Mouse (Mus musculus) bone marrow macrophage, adult 2 months (primary cell): ENCODE data around the gene Prkn. TPM values are rescaled to one million over a fixed set of nuclear protein-coding genes. Genes with fewer than 3 reads are reported as not detected.
"Not testable (repeated sequence)": the region's sequence is repeated elsewhere in the genome, so short reads cannot be mapped to it uniquely, and the experiment has no call there.

Experiments
- H3K27ac ChIP-seq: 2 replicates; pipeline ENCODE4 v1.5.1; 2012; ENCODE audit warnings: low read depth, low read length; ENCODE audit not compliant: insufficient read depth
- H3K4me1 ChIP-seq: 2 replicates; pipeline ENCODE4 v1.6.1; 2012; ENCODE audit warnings: low read length; ENCODE audit not compliant: control insufficient read depth, insufficient read depth
- H3K4me3 ChIP-seq: 2 replicates; pipeline ENCODE4 v1.5.1; 2012; ENCODE audit warnings: mild to moderate bottlenecking, low read length, moderate library complexity; ENCODE audit not compliant: insufficient read depth
- CTCF ChIP-seq: IDR thresholded peaks from 2 replicates; pipeline ENCODE4 v1.5.1; 2012; ENCODE audit warnings: low read depth, mild to moderate bottlenecking, low read length, moderate library complexity
- POLR2A ChIP-seq: IDR thresholded peaks from 2 replicates; pipeline ENCODE4 v1.6.1; 2012; ENCODE audit warnings: mild to moderate bottlenecking, low read depth, low read length, borderline replicate concordance
- polyA plus RNA-seq: library from polyadenylated mRNA; stranded (reverse); fragments of >200 nt; gene quantifications from 2 replicates; pipeline ENCODE4 v1.2.4, GENCODE M21; 2012; ENCODE audit not compliant: missing spikeins, insufficient read depth, insufficient read length

Gene Prkn
- polyA plus RNA-seq, 1 experiment, result 9.9 TPM

DNA sequence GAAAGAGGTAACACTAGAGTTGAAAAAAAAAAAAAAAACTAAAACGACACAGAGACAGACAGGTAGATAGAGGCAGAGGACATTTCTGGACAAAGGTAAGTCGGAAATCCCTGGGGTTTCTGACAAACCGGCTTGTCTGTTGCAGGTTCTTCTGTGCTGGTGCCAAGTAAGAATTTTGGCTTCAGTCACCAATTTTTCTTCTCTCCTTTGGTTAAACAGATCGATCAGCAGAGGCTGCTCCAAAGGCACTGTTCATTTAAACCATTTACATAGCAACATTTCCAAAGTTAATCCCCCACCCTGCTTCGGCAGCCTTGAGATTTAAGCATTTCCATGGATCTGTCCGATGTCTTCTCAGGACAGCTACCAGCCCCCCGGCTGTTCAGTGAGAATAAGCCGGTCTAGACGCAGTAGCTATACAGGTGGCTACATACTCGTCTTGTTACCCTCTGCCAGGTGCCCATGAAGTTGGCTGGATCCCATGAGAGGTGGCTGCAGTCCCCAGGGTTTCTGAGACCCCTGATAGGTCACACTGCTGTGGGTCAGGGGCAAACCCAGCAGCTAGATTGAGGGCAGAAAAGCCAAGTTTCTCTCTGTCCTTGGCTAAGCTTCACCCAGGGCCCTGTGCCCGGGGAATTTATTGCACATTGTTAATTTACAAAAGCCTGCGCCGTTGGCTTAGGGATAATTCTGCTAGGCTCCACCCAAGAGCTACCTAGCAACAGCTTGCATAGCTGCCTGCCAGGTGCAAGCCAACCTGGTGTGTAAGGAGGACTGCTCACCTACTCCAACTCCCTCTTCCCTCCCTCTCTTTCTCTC is 1133.0 kb downstream of the Prkn start:
- Histone ChIP-seq H3K27ac (no peak overlapping the region), H3K4me1 (no peaks in the 10 kb centered on the region), H3K4me3 (no peak overlapping the region)
- TF ChIP-seq CTCF (no peak), POLR2A (no peak)

- no peak overlapping the region for H3K27ac ChIP-seq
- TF ChIP-seq CTCF (no peak; the same call in 1 of the 2 replicates), POLR2A (no peak)
- H3K4me3 ChIP-seq, result no peak overlapping the region
- no peaks in the 10 kb centered on the region for H3K4me1 ChIP-seq
Measured at GRCm38 (mm10) chr17:11975062-11975607, 1135.0 kb downstream of the Prkn start.

- no peak for TF ChIP-seq CTCF
- no peak for TF ChIP-seq POLR2A
- no peak overlapping the region for H3K4me3 ChIP-seq
Measured at GRCm38 (mm10) chr17:11978260-11978821, 1138.2 kb downstream of the Prkn start.

GRCm38 (mm10) chr17:11981666-11982065 is 1141.5 kb downstream of the Prkn start:
- TF ChIP-seq POLR2A (no peak), CTCF (no peak)
- no peak overlapping the region for H3K4me3 ChIP-seq
- H3K27ac ChIP-seq, result no peak overlapping the region
- H3K4me1 ChIP-seq, result no peaks in the 10 kb centered on the region

More at GRCm38 (mm10) chr17:11978260-11978821, 1138.2 kb downstream of the Prkn start:
- H3K4me1 ChIP-seq, result no peaks in the 10 kb centered on the region
- H3K27ac ChIP-seq, result no peak overlapping the region

DNA sequence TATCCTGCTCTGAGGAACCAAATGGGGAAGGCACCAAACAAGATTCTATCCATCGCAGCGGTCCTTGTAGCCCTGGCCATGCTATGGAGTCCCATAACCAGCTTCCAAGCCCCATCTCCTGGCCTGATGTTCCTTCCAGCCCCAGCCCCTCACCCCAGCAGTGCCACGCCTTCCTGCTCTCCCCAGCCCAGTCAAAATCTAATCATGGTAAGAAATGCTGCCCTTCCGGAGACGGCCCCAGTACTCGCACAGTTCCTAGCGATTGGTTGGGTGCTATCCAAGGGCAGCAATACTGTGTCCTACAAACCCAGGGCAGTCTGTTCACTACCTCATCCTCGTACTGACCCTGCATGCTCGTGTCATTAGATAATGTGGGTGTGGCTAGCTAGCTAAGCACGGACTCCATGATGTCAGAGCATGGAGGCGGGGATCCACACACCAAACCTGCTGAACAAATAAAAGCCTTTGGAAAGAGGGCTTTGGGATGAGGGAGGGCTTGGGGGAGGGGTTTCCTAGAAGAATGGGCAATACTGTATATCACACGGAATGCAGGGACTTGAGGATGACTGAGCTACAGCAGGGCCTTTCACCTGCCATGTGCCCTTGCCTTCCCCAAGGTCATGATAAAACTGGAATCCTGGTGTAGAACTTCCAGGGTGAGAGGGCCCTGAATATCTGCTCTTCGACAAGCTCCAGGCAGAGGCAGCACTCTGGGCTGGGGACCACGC is 1148.1 kb downstream of the Prkn start:
- H3K4me1 ChIP-seq, result no peaks in the 10 kb centered on the region
- no peak overlapping the region for H3K27ac ChIP-seq
- TF ChIP-seq CTCF, result no peak
- no peak for TF ChIP-seq POLR2A
- no peak overlapping the region for H3K4me3 ChIP-seq

DNA sequence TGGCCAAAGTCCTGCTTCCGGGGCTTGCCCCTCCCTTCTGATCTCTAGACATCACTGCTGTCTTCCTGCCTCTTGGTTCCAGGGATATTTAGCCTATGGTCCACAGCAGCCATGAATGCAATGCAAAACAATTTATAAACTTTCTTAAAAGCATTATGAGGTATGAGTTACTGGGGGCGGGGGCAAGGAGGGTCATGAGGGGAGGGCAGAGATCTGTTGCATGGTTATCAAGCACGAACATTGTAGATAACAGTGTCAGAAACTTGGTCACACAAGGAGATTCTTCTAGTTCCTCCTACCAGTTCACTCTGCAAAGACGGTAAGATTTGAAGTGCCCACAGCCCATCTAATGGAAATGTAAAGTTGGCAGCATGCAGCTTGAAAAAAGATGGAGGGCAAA is 1149.1 kb downstream of the Prkn start:
- Histone ChIP-seq H3K4me3 (no peak overlapping the region), H3K4me1 (no peaks in the 10 kb centered on the region), H3K27ac (no peak overlapping the region)
- TF ChIP-seq POLR2A, result no peak
- TF ChIP-seq CTCF, result no peak

GRCm38 (mm10) chr17:11990386-11991087 is 1150.4 kb downstream of the Prkn start:
- H3K4me3 ChIP-seq, result no peak overlapping the region
- no peak overlapping the region for H3K27ac ChIP-seq
- no peaks in the 10 kb centered on the region for H3K4me1 ChIP-seq
- no peak for TF ChIP-seq POLR2A
- TF ChIP-seq CTCF, result no peak

- Histone ChIP-seq H3K27ac (no peak overlapping the region), H3K4me1 (no peaks in the 10 kb centered on the region), H3K4me3 (no peak overlapping the region)
- peak; percentile 17; the same call in 1 of the 2 replicates for TF ChIP-seq CTCF
- no peak for TF ChIP-seq POLR2A
Measured at GRCm38 (mm10) chr17:11993249-11993648, 1153.1 kb downstream of the Prkn start.

GRCm38 (mm10) chr17:11994252-11994651 is 1154.1 kb downstream of the Prkn start:
- H3K4me3 ChIP-seq, result no peak overlapping the region
- TF ChIP-seq CTCF (no peak), POLR2A (no peak)
- H3K4me1 ChIP-seq, result no peaks in the 10 kb centered on the region
- no peak overlapping the region for H3K27ac ChIP-seq

GRCm38 (mm10) chr17:11994754-11995153 is 1154.6 kb downstream of the Prkn start:
- H3K4me3 ChIP-seq, H3K4me1 ChIP-seq, H3K27ac ChIP-seq: not testable (repeated sequence)
